Mouse (Mus musculus) stomach, embryonic 16.5 days (tissue): ENCODE results near the gene Pls1. TPM values are rescaled to one million over a fixed set of nuclear protein-coding genes. Genes with fewer than 3 reads are reported as not detected.

Experiments used
- ATAC-seq: fragments of 200-750 bp; cut with Nextera tagmentation; 2 replicates; pipeline ENCODE4 v1.8.0; 2017; ENCODE audit warnings: moderate number of reproducible peaks, moderate TSS enrichment; ENCODE audit not compliant: insufficient read depth, low FRiP score
- H3K27ac ChIP-seq: fragments of 300-500 bp; sonication (generic); 2 replicates; pipeline ENCODE4 v1.5.1; 2014; ENCODE audit warnings: low read length
- H3K27me3 ChIP-seq: fragments of 300-500 bp; sonication (generic); 2 replicates; pipeline ENCODE4 v1.6.1; 2014; ENCODE audit warnings: low read length, control low read depth, mixed read lengths; ENCODE audit not compliant: control insufficient read depth, insufficient read depth
- H3K36me3 ChIP-seq: fragments of 300-500 bp; sonication (generic); 2 replicates; pipeline ENCODE4 v1.6.1; 2014; ENCODE audit warnings: low read length; ENCODE audit not compliant: control insufficient read depth, insufficient read depth
- H3K4me1 ChIP-seq: fragments of 300-500 bp; sonication (generic); 2 replicates; pipeline ENCODE4 v1.6.1; 2014; ENCODE audit warnings: low read length, control low read depth, mixed read lengths; ENCODE audit not compliant: control insufficient read depth, insufficient read depth
- H3K4me2 ChIP-seq: fragments of 300-500 bp; sonication (generic); 2 replicates; pipeline ENCODE4 v1.6.1; 2014; ENCODE audit warnings: low read depth, low read length, mixed read lengths
- H3K4me3 ChIP-seq: fragments of 300-500 bp; sonication (generic); replicated peaks from 2 replicates; pipeline ENCODE4 v1.5.1; 2014; ENCODE audit warnings: mild to moderate bottlenecking, low read length
- H3K9ac ChIP-seq: fragments of 300-500 bp; sonication (generic); 2 replicates; pipeline ENCODE4 v1.6.1; 2014; ENCODE audit warnings: low read length
- H3K9me3 ChIP-seq: fragments of 300-500 bp; sonication (generic); replicated peaks from 2 replicates; pipeline ENCODE4 v1.6.1; 2016; ENCODE audit warnings: low read length, control low read depth; ENCODE audit not compliant: control insufficient read depth
- WGBS: fragments of 180-500 bp; shearing (Covaris S2); extraction: QIAGEN DNeasy Blood & Tissue Kit; methylation state at CpG from one replicate; pipeline ENCODE4 v1.1.7; 2014; 5-methylcytosine and 5-hydroxymethylcytosine counted together
- polyA plus RNA-seq: library from polyadenylated mRNA; unstranded; fragments of >200 nt; fragmentation: Nextera tagmentation; extraction: Ambion mirVana; gene quantifications from 2 replicates; pipeline ENCODE4 v1.2.1, GENCODE M21; 2015

Pls1 gene
- polyA plus RNA-seq, 1 experiment from 2014 or later, result 45.5 TPM

DNA sequence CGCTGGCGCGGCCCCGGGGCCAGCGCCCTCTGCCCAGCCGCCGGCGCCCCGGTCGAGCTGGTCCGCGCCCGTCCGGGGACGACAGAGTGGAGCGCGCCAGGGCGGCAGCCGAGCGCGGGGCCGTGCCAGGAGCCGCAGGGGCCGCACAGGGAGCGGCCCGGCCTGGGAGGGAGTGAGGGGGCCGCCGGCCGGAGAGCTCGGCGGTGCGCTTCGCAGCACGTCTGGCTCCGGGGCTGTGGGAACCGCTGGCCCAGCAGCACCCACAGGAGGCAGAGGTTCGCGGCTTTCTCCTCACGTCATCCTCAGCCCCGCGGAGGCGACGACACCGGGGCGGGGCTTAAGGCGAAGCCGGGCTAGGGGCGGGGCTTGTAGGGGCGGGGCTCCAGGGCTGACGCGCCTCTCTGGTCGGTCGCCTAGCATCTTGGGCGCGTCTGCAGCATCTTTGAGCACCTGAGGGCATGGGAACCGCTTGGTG, 95.0 kb downstream of the Pls1 start, which contains the start of gene Trpc1:
Gene Trpc1 (minus strand): TSS at position 339 of the 475 bp plus-strand sequence.
- Histone ChIP-seq H3K36me3 (no peaks in the 10 kb centered on the region), H3K9me3 (no peaks in the 10 kb centered on the region), H3K4me2 (peak within 1 kb of the TSS; percentile 94), H3K27me3 (peaks cover 7% of the 10 kb centered on the region), H3K27ac (no peak within 1 kb of the TSS), H3K4me1 (peaks cover 6% of the 10 kb centered on the region), H3K4me3 (peak within 1 kb of the TSS; percentile 85), H3K9ac (peak within 1 kb of the TSS; percentile 89)
- peak; percentile 98 for ATAC-seq
- WGBS, result under 1% methylated on average over 55 of the region's 56 CpGs

GRCm38 (mm10) chr9:95749461-95749928, 95.6 kb downstream of the Pls1 start:
- Histone ChIP-seq H3K4me2 (peak overlapping the region; percentile 94), H3K4me1 (peaks cover 6% of the 10 kb centered on the region), H3K36me3 (no peaks in the 10 kb centered on the region), H3K27ac (no peak overlapping the region), H3K27me3 (peaks cover 7% of the 10 kb centered on the region), H3K9me3 (no peaks in the 10 kb centered on the region), H3K4me3 (peak overlapping the region; percentile 85), H3K9ac (peak overlapping the region; percentile 89)
- ATAC-seq, result peak; percentile 63
- 2% methylated on average over 34 of the region's 34 CpGs for WGBS

DNA sequence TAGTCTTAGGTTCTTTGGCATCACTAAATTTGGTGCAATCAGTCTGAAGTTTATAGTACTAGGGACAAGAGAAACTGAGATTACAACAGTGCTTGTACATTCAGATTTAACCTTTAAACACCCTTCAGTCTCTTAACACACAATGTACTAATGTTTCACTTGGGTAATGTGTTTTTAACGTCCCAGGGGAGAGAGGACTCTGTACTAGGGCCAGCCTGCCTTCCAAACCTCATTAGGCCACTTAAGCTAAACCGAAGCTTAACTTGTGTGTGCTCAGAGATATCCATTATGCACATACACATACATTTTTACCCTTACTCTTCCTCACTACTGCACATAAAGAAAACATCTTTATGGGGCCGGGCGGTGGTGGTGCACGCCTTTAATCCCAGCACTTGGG, 97.8 kb downstream of the Pls1 start:
- Histone ChIP-seq H3K9me3 (no peaks in the 10 kb centered on the region), H3K36me3 (no peaks in the 10 kb centered on the region), H3K27me3 (peaks cover 7% of the 10 kb centered on the region), H3K4me2 (no peak overlapping the region), H3K27ac (no peak overlapping the region), H3K4me1 (peaks cover 6% of the 10 kb centered on the region), H3K4me3 (no peak overlapping the region), H3K9ac (no peak overlapping the region)
- ATAC-seq, result no peak
- 82% methylated on average over 5 of the region's 5 CpGs for WGBS

DNA sequence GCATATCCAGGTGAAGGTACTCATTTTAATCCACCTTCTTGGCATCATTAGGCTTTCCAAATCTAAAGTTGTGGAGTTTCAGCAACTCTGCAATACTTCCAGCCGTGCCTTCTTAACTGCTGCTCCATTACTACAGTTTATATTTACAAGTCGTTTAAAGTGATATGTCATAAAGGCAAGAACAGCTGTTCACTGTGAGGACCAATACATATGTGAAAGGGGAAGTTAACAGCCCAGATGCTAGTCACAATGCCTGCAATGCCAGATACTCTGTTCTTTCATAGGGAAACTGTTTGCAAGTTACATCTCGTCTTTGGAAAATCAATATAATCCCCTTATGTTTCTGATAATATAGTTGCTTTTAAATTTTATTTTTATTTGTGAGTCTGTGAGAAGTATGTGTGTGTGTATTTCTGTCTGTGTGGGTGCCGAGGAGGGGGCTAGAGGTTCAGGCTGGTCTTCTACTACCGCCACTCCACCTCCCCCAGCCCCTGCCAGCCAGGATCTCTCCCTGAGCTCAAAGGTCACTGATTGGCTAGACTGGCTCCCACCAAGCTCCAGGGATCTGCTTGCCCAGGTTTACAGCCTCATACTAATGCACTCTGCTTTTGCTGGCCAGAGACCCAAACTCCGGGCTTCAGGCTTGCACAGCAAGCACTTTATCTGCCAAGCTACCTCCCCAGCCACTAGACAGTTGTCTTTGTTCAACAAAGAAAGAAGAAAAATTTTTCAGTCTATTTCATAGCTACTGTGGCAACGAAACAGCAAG, 100.1 kb downstream of the Pls1 start:
- H3K4me1 ChIP-seq, result 0 out of 2 replicates have a peak, but pooled peaks cover 2% of the 10 kb centered on the region
- no peak overlapping the region for H3K9ac ChIP-seq
- H3K36me3 ChIP-seq, result no peaks in the 10 kb centered on the region
- peaks cover 7% of the 10 kb centered on the region for H3K27me3 ChIP-seq
- H3K9me3 ChIP-seq, result no peaks in the 10 kb centered on the region
- WGBS, result 51% methylated on average over 7 of the region's 7 CpGs
- no peak for ATAC-seq
- H3K4me2 ChIP-seq, result no peak overlapping the region
- no peak overlapping the region for H3K27ac ChIP-seq
- H3K4me3 ChIP-seq, result no peak overlapping the region

DNA sequence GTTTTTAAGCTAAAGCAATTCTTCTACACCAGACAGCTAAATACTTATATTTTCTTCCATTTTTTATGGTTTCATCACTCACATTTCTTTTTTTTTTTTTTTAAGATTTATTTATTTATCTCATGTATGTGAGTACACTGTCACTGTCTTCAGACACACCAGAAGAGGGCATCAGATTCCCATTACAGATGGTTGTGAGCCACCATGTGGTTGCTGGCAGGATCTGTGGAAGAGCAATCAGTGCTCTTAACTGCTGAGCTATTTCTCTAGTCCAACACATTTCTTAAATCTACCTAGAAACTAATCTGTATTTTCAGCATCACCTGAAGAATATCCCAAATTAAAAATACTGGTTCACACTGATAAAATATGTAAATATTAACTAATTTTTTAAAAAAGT, 108.9 kb downstream of the Pls1 start:
- no peaks in the 10 kb centered on the region for H3K27me3 ChIP-seq
- no peak overlapping the region for H3K27ac ChIP-seq
- no peaks in the 10 kb centered on the region for H3K4me1 ChIP-seq
- H3K9me3 ChIP-seq, result no peaks in the 10 kb centered on the region
- no peak overlapping the region for H3K9ac ChIP-seq
- H3K36me3 ChIP-seq, result peaks cover 4% of the 10 kb centered on the region; the same call in 1 of the 2 replicates
- H3K4me2 ChIP-seq, result no peak overlapping the region
- no peak overlapping the region for H3K4me3 ChIP-seq
- no peak for ATAC-seq

DNA sequence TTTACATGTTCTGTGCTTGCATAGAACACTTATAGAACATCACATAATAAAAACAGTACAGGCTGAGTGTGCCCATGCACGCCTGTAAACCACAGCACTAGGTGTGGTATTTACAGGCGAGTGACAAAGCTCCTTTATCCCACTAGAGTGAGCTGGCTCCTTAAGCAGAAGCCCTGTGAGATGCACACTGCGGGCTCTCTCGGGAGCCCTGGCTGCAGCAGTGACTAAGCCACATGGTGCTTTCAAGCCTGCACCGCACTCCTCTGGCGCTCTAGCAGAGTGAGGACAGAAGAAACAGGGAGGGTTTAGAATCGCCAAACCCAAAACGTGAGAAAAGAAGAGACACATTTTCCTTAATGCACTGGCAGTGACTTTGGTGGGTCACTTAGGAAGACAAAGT, 132.5 kb downstream of the Pls1 start:
- no peak overlapping the region for H3K4me2 ChIP-seq
- H3K36me3 ChIP-seq, result no peaks in the 10 kb centered on the region
- no peaks in the 10 kb centered on the region for H3K27me3 ChIP-seq
- H3K27ac ChIP-seq, result no peak overlapping the region
- H3K9ac ChIP-seq, result no peak overlapping the region
- no peaks in the 10 kb centered on the region for H3K9me3 ChIP-seq
- 42% methylated on average over 8 of the region's 8 CpGs for WGBS
- no peak overlapping the region for H3K4me3 ChIP-seq
- ATAC-seq, result no peak
- H3K4me1 ChIP-seq, result no peaks in the 10 kb centered on the region

- no peaks in the 10 kb centered on the region for H3K36me3 ChIP-seq
- no peak overlapping the region for H3K4me3 ChIP-seq
- no peaks in the 10 kb centered on the region for H3K4me1 ChIP-seq
- no peaks in the 10 kb centered on the region for H3K9me3 ChIP-seq
- no peak overlapping the region for H3K9ac ChIP-seq
- H3K4me2 ChIP-seq, result no peak overlapping the region
- no peak for ATAC-seq
- no peak overlapping the region for H3K27ac ChIP-seq
- H3K27me3 ChIP-seq, result no peaks in the 10 kb centered on the region
Observed at GRCm38 (mm10) chr9:95708943-95709342, 136.2 kb downstream of the Pls1 start.

GRCm38 (mm10) chr9:95705371-95705770, 139.7 kb downstream of the Pls1 start:
- 76% methylated on average over 5 of the region's 5 CpGs for WGBS

GRCm38 (mm10) chr9:95704078-95704477, 141.0 kb downstream of the Pls1 start:
- Histone ChIP-seq H3K9ac (no peak overlapping the region), H3K36me3 (no peaks in the 10 kb centered on the region), H3K4me2 (no peak overlapping the region), H3K27ac (no peak overlapping the region), H3K4me1 (no peaks in the 10 kb centered on the region), H3K4me3 (no peak overlapping the region), H3K27me3 (no peaks in the 10 kb centered on the region), H3K9me3 (no peaks in the 10 kb centered on the region)
- no peak for ATAC-seq
- 73% methylated on average over 3 of the region's 3 CpGs for WGBS

More at GRCm38 (mm10) chr9:95705371-95705770, 139.7 kb downstream of the Pls1 start:
- Histone ChIP-seq H3K36me3 (no peaks in the 10 kb centered on the region), H3K27me3 (no peaks in the 10 kb centered on the region), H3K9ac (no peak overlapping the region), H3K4me2 (no peak overlapping the region), H3K4me3 (no peak overlapping the region), H3K9me3 (no peaks in the 10 kb centered on the region), H3K27ac (no peak overlapping the region), H3K4me1 (no peaks in the 10 kb centered on the region)
- no peak for ATAC-seq
